Mouse (Mus musculus) olfactory bulb, adult 2 months (tissue): ENCODE measurements around the gene Sf3a2. TPM values are rescaled to one million over a fixed set of nuclear protein-coding genes. Genes with fewer than 3 reads are reported as not detected.

ENCODE experiments used
- H3K27ac ChIP-seq: fragments of 200-500 bp; 2 replicates; pipeline ENCODE4 v1.5.1; 2012; ENCODE audit warnings: low read depth, low read length; ENCODE audit not compliant: insufficient read depth
- H3K4me1 ChIP-seq: fragments of 200-500 bp; 2 replicates; pipeline ENCODE4 v1.6.1; 2012; ENCODE audit warnings: low read length; ENCODE audit not compliant: control insufficient read depth, insufficient read depth
- H3K4me3 ChIP-seq: fragments of 200-500 bp; 2 replicates; pipeline ENCODE4 v1.5.1; 2012; ENCODE audit warnings: mild to moderate bottlenecking, low read depth, low read length, moderate library complexity; ENCODE audit not compliant: insufficient read depth
- CTCF ChIP-seq: fragments of 200-500 bp; IDR thresholded peaks from 2 replicates; pipeline ENCODE4 v1.5.1; 2012; ENCODE audit warnings: low read depth, mild to moderate bottlenecking, low read length, moderate library complexity; ENCODE audit not compliant: insufficient read depth
- POLR2A ChIP-seq: fragments of 200-500 bp; IDR thresholded peaks from 2 replicates; pipeline ENCODE4 v1.6.1; 2012; ENCODE audit warnings: mild to moderate bottlenecking, low read depth, low read length, moderate library complexity; ENCODE audit not compliant: insufficient read depth
- WGBS: fragments of 180-500 bp; shearing (Covaris S2); methylation state at CpG from one replicate; pipeline ENCODE4 v1.1.7; 2018; 5-methylcytosine and 5-hydroxymethylcytosine counted together
- polyA plus RNA-seq: library from polyadenylated mRNA; stranded (reverse); fragments of >200 nt; gene quantifications from 2 replicates; pipeline ENCODE4 v1.2.4, GENCODE M21; 2012; ENCODE audit warnings: low replicate concordance; ENCODE audit not compliant: missing spikeins, insufficient read depth, insufficient read length

Sf3a2 gene
- polyA plus RNA-seq, 1 experiment: not detected

DNA sequence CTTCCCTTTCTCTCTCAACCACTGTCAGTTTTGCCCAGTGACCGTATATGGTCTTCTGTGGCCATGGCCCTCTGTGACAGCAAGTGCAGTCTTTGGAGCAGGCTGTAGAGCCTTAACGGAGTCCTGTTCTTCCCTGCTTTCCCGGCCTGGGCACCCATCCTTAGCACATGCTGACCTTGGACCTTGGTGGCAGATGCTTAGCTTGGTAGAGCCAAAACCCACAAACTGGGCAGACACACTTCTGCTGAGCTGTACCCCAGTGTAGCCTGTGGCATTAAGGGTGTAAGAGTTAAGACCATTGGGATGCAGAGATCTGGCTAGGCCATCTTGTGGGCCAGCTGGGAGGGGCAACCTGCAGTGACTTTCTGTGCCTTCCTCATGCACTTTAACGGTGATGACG is 24.2 kb upstream of the Sf3a2 start:
- 44% methylated on average over 5 of the region's 5 CpGs for WGBS
- Histone ChIP-seq H3K4me1 (peaks cover 26% of the 10 kb centered on the region), H3K27ac (peak overlapping the region; percentile 97), H3K4me3 (no peak overlapping the region)
- TF ChIP-seq CTCF (no peak), POLR2A (no peak)

DNA sequence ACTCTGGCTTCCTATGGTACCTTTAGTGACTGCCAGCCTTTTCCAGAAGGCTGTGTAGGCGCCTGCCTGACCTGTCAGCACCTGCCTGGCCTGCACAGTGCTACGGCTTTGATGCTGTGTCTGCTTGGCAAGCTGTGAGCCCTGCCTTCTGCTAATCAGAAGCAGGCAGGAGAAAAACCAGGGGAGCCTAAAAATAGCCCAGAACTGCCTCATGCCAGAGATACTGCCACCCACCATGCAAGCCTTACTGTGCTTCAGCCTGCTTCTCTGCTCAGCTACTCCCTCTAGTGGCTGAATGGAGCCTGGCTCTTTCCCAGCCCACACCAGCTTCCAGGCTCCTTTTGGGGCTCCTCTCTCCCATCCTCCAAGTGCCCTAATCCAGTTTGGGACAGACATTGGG is 23.4 kb upstream of the Sf3a2 start:
- TF ChIP-seq POLR2A (no peak), CTCF (peak; percentile 80)
- H3K4me3 ChIP-seq: no peak overlapping the region
- 13% methylated on average over 2 of the region's 2 CpGs for WGBS
- peaks cover 26% of the 10 kb centered on the region for H3K4me1 ChIP-seq
- peak overlapping the region; percentile 97 for H3K27ac ChIP-seq

DNA sequence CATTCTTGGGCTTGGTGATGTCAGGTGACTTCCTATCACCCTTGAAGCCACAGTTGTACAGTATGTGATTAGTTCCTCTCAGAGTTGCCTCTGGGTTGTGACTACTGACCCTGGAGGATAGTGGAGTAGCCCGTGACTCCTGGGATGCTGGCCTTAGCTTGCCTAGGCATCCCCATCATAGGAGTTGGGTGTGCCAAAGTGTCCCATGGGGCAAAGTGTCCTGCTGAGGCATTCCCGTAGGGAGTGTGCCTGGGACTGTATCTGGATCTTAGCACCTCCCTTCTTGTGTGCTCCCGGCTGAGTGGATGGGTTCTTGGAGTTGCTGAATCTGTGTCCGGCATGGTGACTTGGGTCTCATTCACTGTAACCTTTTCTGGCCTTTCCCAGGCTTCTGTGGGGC is 23.0 kb upstream of the Sf3a2 start:
- 68% methylated on average over 4 of the region's 4 CpGs for WGBS
- TF ChIP-seq CTCF (no peak), POLR2A (no peak)
- Histone ChIP-seq H3K4me1 (peaks cover 26% of the 10 kb centered on the region), H3K4me3 (no peak overlapping the region), H3K27ac (peak overlapping the region; percentile 23; the same call in 1 of the 2 replicates)

GRCm38 (mm10) chr10:80775731-80776130 is 22.3 kb upstream of the Sf3a2 start:
- H3K27ac ChIP-seq: no peak overlapping the region
- WGBS: 84% methylated on average over 4 of the region's 4 CpGs
- no peak overlapping the region for H3K4me3 ChIP-seq
- no peak for TF ChIP-seq POLR2A
- no peak for TF ChIP-seq CTCF
- peaks cover 26% of the 10 kb centered on the region for H3K4me1 ChIP-seq

- H3K4me3 ChIP-seq: no peak overlapping the region
- WGBS: 75% methylated on average over 6 of the region's 6 CpGs
- TF ChIP-seq CTCF (no peak), POLR2A (no peak)
Measured at GRCm38 (mm10) chr10:80776358-80776869, 21.6 kb upstream of the Sf3a2 start.

GRCm38 (mm10) chr10:80777123-80777522 is 20.9 kb upstream of the Sf3a2 start:
- H3K27ac ChIP-seq: no peak overlapping the region
- 85% methylated on average over 5 of the region's 5 CpGs for WGBS
- TF ChIP-seq POLR2A (no peak), CTCF (no peak)
- peaks cover 26% of the 10 kb centered on the region for H3K4me1 ChIP-seq
- no peak overlapping the region for H3K4me3 ChIP-seq

More at GRCm38 (mm10) chr10:80776358-80776869, 21.6 kb upstream of the Sf3a2 start:
- no peak overlapping the region for H3K27ac ChIP-seq
- peaks cover 26% of the 10 kb centered on the region for H3K4me1 ChIP-seq

GRCm38 (mm10) chr10:80779565-80779964 is 18.4 kb upstream of the Sf3a2 start:
- Histone ChIP-seq H3K27ac (no peak overlapping the region), H3K4me1 (peaks cover 5% of the 10 kb centered on the region), H3K4me3 (no peak overlapping the region)
- no peak for TF ChIP-seq CTCF
- TF ChIP-seq POLR2A: no peak

DNA sequence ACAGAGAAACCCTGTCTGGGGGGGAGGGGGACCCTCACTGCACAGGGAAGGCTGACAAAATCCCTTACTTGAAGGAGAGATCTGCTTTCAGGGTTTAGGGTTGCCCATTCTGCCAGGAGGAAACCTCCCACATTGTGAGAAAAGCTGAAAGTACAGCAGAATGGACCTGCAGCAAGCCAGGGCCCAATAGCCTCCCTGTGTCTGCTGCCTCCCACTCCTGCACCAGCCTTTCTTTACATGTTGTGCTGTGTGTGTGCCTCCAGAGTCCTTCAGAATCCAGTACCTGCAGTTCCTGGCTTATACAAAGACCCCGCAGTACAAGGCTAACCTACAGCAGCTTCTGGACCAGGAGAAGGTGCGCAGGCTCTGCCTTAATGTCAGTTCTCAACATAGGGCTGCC is 13.7 kb upstream of the Sf3a2 start:
- TF ChIP-seq POLR2A (no peak), CTCF (no peak)
- no peaks in the 10 kb centered on the region for H3K4me1 ChIP-seq
- 96% methylated on average over 2 of the region's 2 CpGs for WGBS
- H3K4me3 ChIP-seq: no peak overlapping the region
- no peak overlapping the region for H3K27ac ChIP-seq

GRCm38 (mm10) chr10:80784871-80785270 is 13.1 kb upstream of the Sf3a2 start:
- Histone ChIP-seq H3K4me1 (no peaks in the 10 kb centered on the region), H3K4me3 (no peak overlapping the region), H3K27ac (no peak overlapping the region)
- WGBS: 72% methylated on average over 12 of the region's 12 CpGs
- no peak for TF ChIP-seq CTCF
- no peak for TF ChIP-seq POLR2A

DNA sequence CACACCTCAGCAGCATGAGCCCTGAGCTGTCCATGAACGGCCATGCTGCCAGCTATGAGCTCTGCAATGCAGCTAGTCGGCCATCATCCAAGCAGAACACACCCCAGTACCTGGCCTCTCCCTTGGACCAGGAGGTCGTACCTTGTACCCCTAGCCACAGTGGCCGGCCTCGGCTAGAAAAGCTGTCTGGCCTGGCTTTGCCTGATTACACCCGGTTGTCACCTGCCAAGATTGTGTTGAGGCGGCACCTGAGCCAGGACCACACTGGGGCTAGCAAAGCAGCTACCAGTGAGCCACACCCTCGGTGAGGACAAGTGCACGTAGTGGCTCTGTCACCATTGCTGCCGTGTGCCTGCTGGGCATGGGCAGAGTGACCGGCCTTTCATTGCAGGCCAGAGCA is 12.0 kb upstream of the Sf3a2 start:
- Histone ChIP-seq H3K4me1 (no peaks in the 10 kb centered on the region), H3K4me3 (no peak overlapping the region), H3K27ac (no peak overlapping the region)
- WGBS: 95% methylated on average over 11 of the region's 11 CpGs
- TF ChIP-seq CTCF (no peak), POLR2A (no peak)
